Mouse (Mus musculus) urinary bladder, postnatal 25 days (tissue): ENCODE data around the gene Cdc20b.

ENCODE experiments used
- DNase-seq: peaks from one replicate; pipeline ENCODE4 v3.0.0; 2022; ENCODE audit warnings: low spot score

Cdc20b gene

GRCm38 (mm10) chr13:113031351-113031750, 3.6 kb upstream of the Cdc20b start:
- no peak for DNase-seq

GRCm38 (mm10) chr13:113031792-113032571, 2.9 kb upstream of the Cdc20b start:
- DNase-seq: peak; percentile 15

GRCm38 (mm10) chr13:113032831-113033230, 2.1 kb upstream of the Cdc20b start:
- DNase-seq: no peak

GRCm38 (mm10) chr13:113034271-113034886, 532 bp upstream of the Cdc20b start:
- no peak for DNase-seq

- peak; percentile 46 for DNase-seq
Measured at GRCm38 (mm10) chr13:113035852-113036251, 941 bp downstream of the Cdc20b start.

GRCm38 (mm10) chr13:113044876-113045275, 10.0 kb downstream of the Cdc20b start:
- DNase-seq: no peak

GRCm38 (mm10) chr13:113045458-113046110, 10.7 kb downstream of the Cdc20b start:
- peak; percentile 6 for DNase-seq

- peak; percentile 50 for DNase-seq
Measured at GRCm38 (mm10) chr13:113046211-113046883, 11.4 kb downstream of the Cdc20b start, which contains the start of gene Gpx8. Gene Gpx8, minus strand, starts transcription at chr13:113046410.

- no peak for DNase-seq
Measured at GRCm38 (mm10) chr13:113047018-113047417, 12.1 kb downstream of the Cdc20b start.

GRCm38 (mm10) chr13:113047647-113048046, 12.7 kb downstream of the Cdc20b start:
- no peak for DNase-seq

GRCm38 (mm10) chr13:113054230-113054629, 19.3 kb downstream of the Cdc20b start:
- no peak for DNase-seq

GRCm38 (mm10) chr13:113055826-113056225, 20.9 kb downstream of the Cdc20b start:
- DNase-seq: no peak

GRCm38 (mm10) chr13:113061746-113062145, 26.8 kb downstream of the Cdc20b start:
- DNase-seq: no peak

- no peak for DNase-seq
Measured at GRCm38 (mm10) chr13:113064542-113064941, 29.6 kb downstream of the Cdc20b start.

GRCm38 (mm10) chr13:113079021-113079420, 44.1 kb downstream of the Cdc20b start:
- DNase-seq: no peak

GRCm38 (mm10) chr13:113082101-113082500, 47.2 kb downstream of the Cdc20b start:
- DNase-seq: no peak

- no peak for DNase-seq
Measured at GRCm38 (mm10) chr13:113084732-113085131, 49.8 kb downstream of the Cdc20b start.

- no peak for DNase-seq
Measured at GRCm38 (mm10) chr13:113087226-113088017, 52.5 kb downstream of the Cdc20b start.

GRCm38 (mm10) chr13:113090489-113090888, 55.6 kb downstream of the Cdc20b start:
- DNase-seq: no peak

GRCm38 (mm10) chr13:113094618-113095017, 59.7 kb downstream of the Cdc20b start:
- DNase-seq: no peak

- DNase-seq: no peak
Measured at GRCm38 (mm10) chr13:113097011-113097410, 62.1 kb downstream of the Cdc20b start.

GRCm38 (mm10) chr13:113098406-113098805, 63.5 kb downstream of the Cdc20b start:
- DNase-seq: no peak
